Mouse (Mus musculus): Measurements from ENCODE around the gene Arid5a.

Arid5a gene

GRCm38 (mm10) chr1:36325900-36326321 is 18.4 kb downstream of the Arid5a start:
- no peak for DNase-seq (ENCODE audit: low spot score)

GRCm38 (mm10) chr1:36326815-36327214 is 19.3 kb downstream of the Arid5a start:
- DNase-seq (ENCODE audit: low spot score), result no peak

GRCm38 (mm10) chr1:36331743-36332142 is 24.2 kb downstream of the Arid5a start:
- DNase-seq (ENCODE audit: low spot score), result no peak

GRCm38 (mm10) chr1:36332955-36333887 is 25.7 kb downstream of the Arid5a start:
- no peak for DNase-seq (ENCODE audit: low spot score)

GRCm38 (mm10) chr1:36342547-36342946 is 35.0 kb downstream of the Arid5a start:
- DNase-seq (ENCODE audit: low spot score), result no peak

- DNase-seq (ENCODE audit: low spot score), result no peak
These were observed 44.8 kb downstream of the Arid5a start for GRCm38 (mm10) chr1:36352351-36352750.

GRCm38 (mm10) chr1:36356955-36357695 is 49.6 kb downstream of the Arid5a start:
- DNase-seq (ENCODE audit: low spot score), result peak; percentile 25

- DNase-seq (ENCODE audit: low spot score), result no peak
These were observed 60.2 kb downstream of the Arid5a start for GRCm38 (mm10) chr1:36367698-36368097.

GRCm38 (mm10) chr1:36368112-36368968 is 60.8 kb downstream of the Arid5a start:
- peak; percentile 24 for DNase-seq (ENCODE audit: low spot score)

GRCm38 (mm10) chr1:36368969-36369645 is 61.6 kb downstream of the Arid5a start, which contains the start of gene Kansl3:
Kansl3 (minus strand) TSS chr1:36369181.
- peak; percentile 88 for DNase-seq (ENCODE audit: low spot score)

- no peak for DNase-seq (ENCODE audit: low spot score)
These were observed 63.4 kb downstream of the Arid5a start for GRCm38 (mm10) chr1:36370918-36371317.

GRCm38 (mm10) chr1:36371934-36372845 is 64.7 kb downstream of the Arid5a start, which contains the start of gene Fer1l5:
Fer1l5 (plus strand) TSS chr1:36372291.
- no peak for DNase-seq (ENCODE audit: low spot score)

All from yolk sac, embryonic 10.5 days (tissue).